Mouse (Mus musculus): ENCODE measurements around the gene RPS10-NUDT3. TPM values are rescaled to one million over a fixed set of nuclear protein-coding genes. Genes with fewer than 3 reads are reported as not detected.

RPS10-NUDT3 gene
- polyA plus RNA-seq, 1 experiment from 2014 or later = not detected

GRCm38 (mm10) chr17:27657123-27657522 lies 22.1 kb upstream of the RPS10-NUDT3 start:
- ATAC-seq (replicated peaks; ENCODE audit: low FRiP score) (no peak), DNase-seq (ENCODE audit: low spot score) (no peak)
- no peak overlapping the region for H3K4me2 ChIP-seq (ENCODE audit: low read depth, low read length, severe bottlenecking)
- H3K4me1 ChIP-seq (replicated peaks; ENCODE audit: control insufficient read depth, insufficient read depth, low read length) = peaks cover 6% of the 10 kb centered on the region
- 80% methylated on average over 8 of the region's 8 CpGs for WGBS
- peaks cover 21% of the 10 kb centered on the region for H3K27me3 ChIP-seq (ENCODE audit: control insufficient read depth, insufficient read depth, low read length)
- no peak overlapping the region for H3K27ac ChIP-seq (ENCODE audit: low read depth, low read length)
- H3K9me3 ChIP-seq (ENCODE audit: control insufficient read depth, low read length) = no peaks in the 10 kb centered on the region
- H3K9ac ChIP-seq (ENCODE audit: low read length) = no peak overlapping the region
- no peaks in the 10 kb centered on the region for H3K36me3 ChIP-seq (ENCODE audit: control insufficient read depth, insufficient read depth, low read length)
- H3K4me3 ChIP-seq (ENCODE audit: low read depth, low read length) = no peak overlapping the region

DNA sequence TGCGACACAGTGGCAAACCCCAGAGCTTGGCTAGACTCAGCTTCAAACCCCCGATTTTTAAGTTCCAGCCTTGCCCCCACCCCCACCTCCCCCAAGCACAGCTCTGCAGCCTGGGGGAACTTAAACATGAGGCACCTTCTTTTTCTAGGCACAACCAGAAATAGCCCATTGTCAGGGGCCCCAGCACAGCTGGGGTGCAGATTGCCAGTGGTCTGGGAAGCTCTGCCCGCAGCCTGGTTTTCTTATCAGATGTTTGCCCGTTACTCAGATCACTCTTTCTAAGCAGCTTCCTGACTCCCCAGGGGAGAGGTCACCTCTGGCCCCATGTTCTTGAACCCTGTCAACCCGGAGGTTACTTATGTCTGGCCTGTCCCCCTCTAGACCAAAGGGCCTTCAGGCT lies 21.4 kb upstream of the RPS10-NUDT3 start:
- Histone ChIP-seq H3K9ac (ENCODE audit: low read length) (no peak overlapping the region), H3K4me3 (ENCODE audit: low read depth, low read length) (no peak overlapping the region), H3K27me3 (ENCODE audit: control insufficient read depth, insufficient read depth, low read length) (peaks cover 21% of the 10 kb centered on the region), H3K9me3 (ENCODE audit: control insufficient read depth, low read length) (no peaks in the 10 kb centered on the region), H3K4me2 (ENCODE audit: low read depth, low read length, severe bottlenecking) (peak overlapping the region; percentile 92; the same call in 1 of the 2 replicates), H3K27ac (ENCODE audit: low read depth, low read length) (no peak overlapping the region), H3K4me1 (replicated peaks; ENCODE audit: control insufficient read depth, insufficient read depth, low read length) (peaks cover 6% of the 10 kb centered on the region), H3K36me3 (ENCODE audit: control insufficient read depth, insufficient read depth, low read length) (no peaks in the 10 kb centered on the region)
- no peak for ATAC-seq (replicated peaks; ENCODE audit: low FRiP score)
- DNase-seq (ENCODE audit: low spot score) = no peak
- WGBS = 26% methylated on average over 5 of the region's 5 CpGs

GRCm38 (mm10) chr17:27656011-27656399 lies 21.0 kb upstream of the RPS10-NUDT3 start:
- no peak for ATAC-seq (replicated peaks; ENCODE audit: low FRiP score)
- Histone ChIP-seq H3K4me1 (replicated peaks; ENCODE audit: control insufficient read depth, insufficient read depth, low read length) (peaks cover 6% of the 10 kb centered on the region), H3K9me3 (ENCODE audit: control insufficient read depth, low read length) (no peaks in the 10 kb centered on the region), H3K4me2 (ENCODE audit: low read depth, low read length, severe bottlenecking) (peak overlapping the region; percentile 92), H3K27me3 (ENCODE audit: control insufficient read depth, insufficient read depth, low read length) (peaks cover 21% of the 10 kb centered on the region), H3K9ac (ENCODE audit: low read length) (peak overlapping the region; percentile 60; the same call in 1 of the 2 replicates), H3K36me3 (ENCODE audit: control insufficient read depth, insufficient read depth, low read length) (no peaks in the 10 kb centered on the region), H3K4me3 (ENCODE audit: low read depth, low read length) (peak overlapping the region; percentile 45), H3K27ac (ENCODE audit: low read depth, low read length) (no peak overlapping the region)
- WGBS = 2% methylated on average over 14 of the region's 14 CpGs
- DNase-seq (ENCODE audit: low spot score) = no peak

GRCm38 (mm10) chr17:27655089-27656010 lies 20.3 kb upstream of the RPS10-NUDT3 start, which contains the start of gene Pacsin1:
Gene Pacsin1 (plus strand): TSS chr17:27655509.
- Histone ChIP-seq H3K4me1 (replicated peaks; ENCODE audit: control insufficient read depth, insufficient read depth, low read length) (peaks cover 6% of the 10 kb centered on the region), H3K36me3 (ENCODE audit: control insufficient read depth, insufficient read depth, low read length) (no peaks in the 10 kb centered on the region), H3K27ac (ENCODE audit: low read depth, low read length) (no peak within 1 kb of the TSS), H3K9me3 (ENCODE audit: control insufficient read depth, low read length) (no peaks in the 10 kb centered on the region), H3K9ac (ENCODE audit: low read length) (peak within 1 kb of the TSS; percentile 60), H3K27me3 (ENCODE audit: control insufficient read depth, insufficient read depth, low read length) (peaks cover 21% of the 10 kb centered on the region), H3K4me3 (ENCODE audit: low read depth, low read length) (peak within 1 kb of the TSS; percentile 45), H3K4me2 (ENCODE audit: low read depth, low read length, severe bottlenecking) (peak within 1 kb of the TSS; percentile 92)
- peak; percentile 71 for ATAC-seq (replicated peaks; ENCODE audit: low FRiP score)
- DNase-seq (ENCODE audit: low spot score) = peak; percentile 78
- WGBS = 1% methylated on average over 59 of the region's 65 CpGs

GRCm38 (mm10) chr17:27653253-27653959 lies 18.4 kb upstream of the RPS10-NUDT3 start:
- WGBS = 80% methylated on average over 10 of the region's 10 CpGs
- Histone ChIP-seq H3K9ac (ENCODE audit: low read length) (no peak overlapping the region), H3K27ac (ENCODE audit: low read depth, low read length) (no peak overlapping the region), H3K9me3 (ENCODE audit: control insufficient read depth, low read length) (no peaks in the 10 kb centered on the region), H3K27me3 (ENCODE audit: control insufficient read depth, insufficient read depth, low read length) (peaks cover 21% of the 10 kb centered on the region), H3K4me2 (ENCODE audit: low read depth, low read length, severe bottlenecking) (no peak overlapping the region), H3K4me3 (ENCODE audit: low read depth, low read length) (no peak overlapping the region), H3K36me3 (ENCODE audit: control insufficient read depth, insufficient read depth, low read length) (no peaks in the 10 kb centered on the region), H3K4me1 (replicated peaks; ENCODE audit: control insufficient read depth, insufficient read depth, low read length) (peaks cover 6% of the 10 kb centered on the region)
- ATAC-seq (replicated peaks; ENCODE audit: low FRiP score) = no peak
- no peak for DNase-seq (ENCODE audit: low spot score)

DNA sequence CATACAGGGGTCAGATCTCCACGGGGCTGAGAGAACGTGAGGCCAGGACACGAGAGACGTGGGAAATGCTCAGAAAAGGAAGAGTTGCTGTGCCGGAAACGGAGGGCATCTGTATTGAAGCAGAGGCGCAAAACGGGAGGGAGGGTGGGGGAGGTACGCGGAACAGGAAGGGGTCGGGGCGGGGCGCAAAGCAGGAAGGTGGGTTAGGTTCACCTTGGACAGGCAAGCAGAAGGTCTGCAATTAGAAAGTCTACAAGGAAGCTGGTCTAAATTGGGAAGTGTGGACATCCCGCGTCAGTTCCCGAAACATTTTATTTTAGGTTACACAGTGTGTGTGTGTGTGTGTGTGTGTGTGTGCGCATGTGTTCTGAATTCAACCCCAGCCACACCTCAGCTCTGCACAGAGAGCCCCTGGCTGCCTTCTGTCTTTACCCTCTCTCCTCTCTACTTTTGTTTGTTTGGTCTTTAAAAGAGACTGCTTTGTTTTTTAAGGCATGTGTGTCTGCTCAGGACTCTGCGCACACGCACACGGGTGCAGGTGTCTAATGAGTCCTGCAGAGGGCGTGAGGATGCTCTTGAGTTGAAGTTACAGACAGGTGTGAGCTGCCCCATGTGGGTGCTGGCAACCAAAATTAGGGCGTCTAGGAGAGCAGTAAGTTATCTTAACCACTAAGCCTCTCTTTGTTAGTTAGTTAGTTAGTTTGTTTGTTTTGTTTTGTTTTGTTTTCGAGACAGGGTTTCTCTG lies 17.2 kb upstream of the RPS10-NUDT3 start:
- no peaks in the 10 kb centered on the region for H3K9me3 ChIP-seq (ENCODE audit: control insufficient read depth, low read length)
- no peak overlapping the region for H3K4me2 ChIP-seq (ENCODE audit: low read depth, low read length, severe bottlenecking)
- ATAC-seq (replicated peaks; ENCODE audit: low FRiP score) (no peak), DNase-seq (ENCODE audit: low spot score) (no peak)
- no peak overlapping the region for H3K27ac ChIP-seq (ENCODE audit: low read depth, low read length)
- H3K27me3 ChIP-seq (ENCODE audit: control insufficient read depth, insufficient read depth, low read length) = peaks cover 21% of the 10 kb centered on the region
- H3K36me3 ChIP-seq (ENCODE audit: control insufficient read depth, insufficient read depth, low read length) = no peaks in the 10 kb centered on the region
- H3K9ac ChIP-seq (ENCODE audit: low read length) = no peak overlapping the region
- no peak overlapping the region for H3K4me3 ChIP-seq (ENCODE audit: low read depth, low read length)
- H3K4me1 ChIP-seq (replicated peaks; ENCODE audit: control insufficient read depth, insufficient read depth, low read length) = peaks cover 6% of the 10 kb centered on the region
- 88% methylated on average over 23 of the region's 23 CpGs for WGBS

- no peak for ATAC-seq (replicated peaks; ENCODE audit: low FRiP score)
- DNase-seq (ENCODE audit: low spot score) = no peak
- Histone ChIP-seq H3K27me3 (ENCODE audit: control insufficient read depth, insufficient read depth, low read length) (peaks cover 10% of the 10 kb centered on the region), H3K4me1 (replicated peaks; ENCODE audit: control insufficient read depth, insufficient read depth, low read length) (no peaks in the 10 kb centered on the region; the same call in 1 of the 2 replicates), H3K27ac (ENCODE audit: low read depth, low read length) (no peak overlapping the region), H3K4me2 (ENCODE audit: low read depth, low read length, severe bottlenecking) (no peak overlapping the region), H3K36me3 (ENCODE audit: control insufficient read depth, insufficient read depth, low read length) (no peaks in the 10 kb centered on the region), H3K9me3 (ENCODE audit: control insufficient read depth, low read length) (no peaks in the 10 kb centered on the region), H3K4me3 (ENCODE audit: low read depth, low read length) (no peak overlapping the region), H3K9ac (ENCODE audit: low read length) (no peak overlapping the region)
- 82% methylated on average over 13 of the region's 13 CpGs for WGBS
Measured at GRCm38 (mm10) chr17:27650586-27650985, 15.6 kb upstream of the RPS10-NUDT3 start.

- WGBS = 12% methylated on average over 12 of the region's 12 CpGs
Measured at GRCm38 (mm10) chr17:27650160-27650559, 15.1 kb upstream of the RPS10-NUDT3 start.

More at GRCm38 (mm10) chr17:27650160-27650559, 15.1 kb upstream of the RPS10-NUDT3 start:
- Histone ChIP-seq H3K4me3 (ENCODE audit: low read depth, low read length) (no peak overlapping the region), H3K27ac (ENCODE audit: low read depth, low read length) (no peak overlapping the region), H3K9me3 (ENCODE audit: control insufficient read depth, low read length) (no peaks in the 10 kb centered on the region), H3K9ac (ENCODE audit: low read length) (no peak overlapping the region), H3K4me1 (replicated peaks; ENCODE audit: control insufficient read depth, insufficient read depth, low read length) (no peaks in the 10 kb centered on the region), H3K36me3 (ENCODE audit: control insufficient read depth, insufficient read depth, low read length) (no peaks in the 10 kb centered on the region), H3K27me3 (ENCODE audit: control insufficient read depth, insufficient read depth, low read length) (peaks cover 5% of the 10 kb centered on the region), H3K4me2 (ENCODE audit: low read depth, low read length, severe bottlenecking) (no peak overlapping the region)
- DNase-seq (ENCODE audit: low spot score) = peak; percentile 83
- no peak for ATAC-seq (replicated peaks; ENCODE audit: low FRiP score)

Measured in forebrain, embryonic 11.5 days (tissue).